Mouse (Mus musculus): Measurements from ENCODE around the gene Nup205. TPM values are rescaled to one million over a fixed set of nuclear protein-coding genes. Genes with fewer than 3 reads are reported as not detected.

The Nup205 gene
- polyA plus RNA-seq, 1 experiment: 1.3 TPM

DNA sequence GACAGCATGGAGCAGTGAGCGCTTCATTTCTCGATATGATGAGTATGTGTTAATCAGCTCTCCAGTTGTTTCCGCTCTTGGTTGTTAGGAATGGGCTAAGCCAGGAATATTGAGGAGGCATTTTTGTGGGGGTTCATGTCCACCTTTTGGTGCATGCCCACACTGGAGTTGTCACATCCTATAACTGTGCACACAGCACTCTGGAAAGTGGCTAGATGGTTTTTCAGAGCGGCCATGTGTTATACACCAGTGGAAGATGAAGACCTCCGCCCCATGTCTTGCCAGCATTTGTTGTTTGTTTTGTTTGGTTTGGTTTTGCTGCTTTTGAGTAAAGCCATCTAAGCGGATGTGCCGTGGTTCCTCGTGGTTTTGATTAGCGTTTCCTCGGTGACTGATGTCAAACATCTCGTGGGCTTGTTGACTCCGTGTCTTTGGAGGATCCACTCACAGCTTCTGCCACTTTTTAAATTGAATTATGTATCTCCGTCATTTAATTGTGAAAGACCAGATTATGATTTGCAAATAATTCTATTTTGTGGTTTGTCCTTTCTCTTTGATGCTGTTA is 80.5 kb downstream of the Nup205 start:
- Histone ChIP-seq H3K4me3 (replicated peaks) (peak overlapping the region; percentile 84), H3K27me3 (replicated peaks) (no peaks in the 10 kb centered on the region), H3K4me1 (peaks cover 85% of the 10 kb centered on the region), H3K36me3 (replicated peaks; ENCODE audit: low read length) (peaks cover 60% of the 10 kb centered on the region), H3K9me3 (no peaks in the 10 kb centered on the region)
- TF ChIP-seq GATA1 (IDR thresholded peaks at IDR 0.05; ENCODE audit: borderline replicate concordance, low read length): no peak

DNA sequence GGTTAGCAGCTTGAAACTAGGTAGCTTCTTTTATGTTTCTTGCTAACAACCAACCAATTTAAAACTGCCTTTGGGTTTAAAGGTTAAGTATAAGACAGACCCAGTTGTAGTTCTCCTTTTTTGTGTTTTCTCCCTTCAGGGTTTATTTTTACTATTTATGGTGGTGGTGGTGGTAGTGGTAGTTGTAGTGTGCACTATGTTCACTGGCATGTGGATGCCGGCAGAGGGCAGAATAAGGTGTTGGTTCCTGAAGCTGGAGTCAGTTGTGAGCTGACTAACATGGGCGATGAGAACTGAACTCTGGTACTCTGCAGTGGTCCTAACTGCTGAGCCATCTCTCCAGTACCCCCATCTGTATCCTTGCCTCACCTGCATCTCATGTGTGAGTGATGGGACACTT is 81.7 kb downstream of the Nup205 start:
- peaks cover 72% of the 10 kb centered on the region for H3K36me3 ChIP-seq (replicated peaks; ENCODE audit: low read length)
- peaks cover 95% of the 10 kb centered on the region for H3K4me1 ChIP-seq

DNA sequence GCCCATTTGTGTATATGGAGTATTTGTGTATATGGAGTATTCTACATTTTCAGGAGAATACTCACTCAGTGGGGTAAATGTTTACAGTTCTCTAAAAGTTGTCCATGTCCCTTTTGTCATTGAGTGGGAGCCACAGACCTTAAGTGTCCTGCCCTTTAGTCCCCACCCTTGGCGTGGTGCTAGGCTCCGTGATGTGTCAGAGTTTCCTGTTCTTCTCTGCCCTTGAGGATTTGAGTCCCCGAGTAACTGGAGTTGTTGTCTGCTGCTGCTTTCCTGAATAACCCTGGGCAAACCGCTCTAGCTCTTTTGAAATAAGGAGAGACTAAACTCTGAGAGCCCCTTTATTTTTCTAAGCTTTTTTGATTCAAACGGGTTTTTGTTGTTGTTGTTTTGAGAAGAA is 82.3 kb downstream of the Nup205 start:
- H3K9me3 ChIP-seq: no peaks in the 10 kb centered on the region
- H3K4me1 ChIP-seq: peaks cover 95% of the 10 kb centered on the region
- H3K27me3 ChIP-seq (replicated peaks): no peaks in the 10 kb centered on the region
- H3K4me3 ChIP-seq (replicated peaks): peak overlapping the region; percentile 78
- peaks cover 74% of the 10 kb centered on the region for H3K36me3 ChIP-seq (replicated peaks; ENCODE audit: low read length)
- TF ChIP-seq FLI1 (IDR thresholded peaks at IDR 0.05; ENCODE audit: low read length) (no peak), GATA1 (IDR thresholded peaks at IDR 0.05; ENCODE audit: borderline replicate concordance, low read length) (no peak)

More for the DNA sequence above, 81.7 kb downstream of the Nup205 start:
- no peaks in the 10 kb centered on the region for H3K27me3 ChIP-seq (replicated peaks)
- H3K4me3 ChIP-seq (replicated peaks): peak overlapping the region; percentile 84
- TF ChIP-seq FLI1 (IDR thresholded peaks at IDR 0.05; ENCODE audit: low read length) (no peak), GATA1 (IDR thresholded peaks at IDR 0.05; ENCODE audit: borderline replicate concordance, low read length) (no peak)
- H3K9me3 ChIP-seq: no peaks in the 10 kb centered on the region

DNA sequence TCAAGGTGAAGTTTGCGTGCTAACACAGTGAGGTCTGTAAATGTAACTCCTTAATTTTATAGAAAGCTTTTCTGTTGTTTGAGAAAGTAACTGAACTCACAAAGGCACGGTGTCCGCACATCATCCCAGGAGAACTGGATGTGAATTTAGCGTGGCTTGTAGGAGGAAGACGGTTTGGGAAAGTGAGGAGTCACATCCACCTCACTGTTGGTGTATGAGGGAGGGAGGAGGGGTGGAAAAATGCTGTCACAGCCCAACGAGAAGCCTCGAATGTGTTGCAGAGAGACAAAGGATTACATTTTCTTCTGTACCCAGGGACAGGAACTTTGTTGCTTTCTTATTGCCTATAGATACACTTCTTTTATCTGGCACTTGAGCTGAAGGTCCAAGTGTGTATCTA is 83.3 kb downstream of the Nup205 start:
- H3K4me1 ChIP-seq: peaks cover 90% of the 10 kb centered on the region
- peaks cover 76% of the 10 kb centered on the region for H3K36me3 ChIP-seq (replicated peaks; ENCODE audit: low read length)
- H3K4me3 ChIP-seq (replicated peaks): peak overlapping the region; percentile 80

DNA sequence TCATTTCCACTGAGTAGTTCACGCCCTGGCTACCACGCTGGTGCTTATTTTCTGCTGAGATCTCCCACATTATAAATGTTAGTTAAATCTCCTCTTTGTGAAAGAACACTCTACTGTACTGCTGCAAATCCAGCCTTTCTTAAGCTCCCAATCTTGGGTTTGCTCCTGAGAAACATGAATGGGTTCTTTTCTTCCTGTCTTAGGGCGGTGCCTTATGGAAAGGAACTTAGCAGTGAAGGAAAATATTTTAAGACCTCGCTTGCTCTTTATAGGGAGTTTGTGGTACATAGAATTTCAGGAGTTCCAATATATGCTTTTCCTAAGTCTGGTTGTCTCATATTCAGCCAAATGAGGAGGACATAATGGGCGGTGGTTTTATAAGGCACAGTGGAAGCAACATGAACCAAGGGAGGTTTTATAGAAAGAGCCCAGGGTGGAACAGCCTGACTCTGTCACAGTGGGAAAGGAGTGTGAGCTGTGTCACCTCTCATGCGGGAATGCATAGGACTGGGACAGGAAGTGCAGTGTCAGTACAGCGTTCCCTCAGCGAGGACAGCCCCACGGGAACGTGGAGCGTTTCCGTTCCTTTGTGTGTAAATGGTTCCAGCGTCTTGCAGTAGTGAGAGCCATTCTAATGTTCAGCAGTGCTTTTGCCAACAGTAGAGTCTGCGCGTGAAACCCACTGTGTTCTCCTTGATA is 88.5 kb downstream of the Nup205 start:
- no peaks in the 10 kb centered on the region for H3K27me3 ChIP-seq (replicated peaks)
- H3K9me3 ChIP-seq: peaks cover 6% of the 10 kb centered on the region; the same call in 1 of the 2 replicates
- H3K4me3 ChIP-seq (replicated peaks): no peak overlapping the region
- peaks cover 92% of the 10 kb centered on the region for H3K36me3 ChIP-seq (replicated peaks; ENCODE audit: low read length)
- TF ChIP-seq GATA1 (IDR thresholded peaks at IDR 0.05; ENCODE audit: borderline replicate concordance, low read length) (no peak), FLI1 (IDR thresholded peaks at IDR 0.05; ENCODE audit: low read length) (no peak)
- peaks cover 69% of the 10 kb centered on the region for H3K4me1 ChIP-seq

More for the DNA sequence above, 83.3 kb downstream of the Nup205 start:
- TF ChIP-seq GATA1 (IDR thresholded peaks at IDR 0.05; ENCODE audit: borderline replicate concordance, low read length) (no peak), FLI1 (IDR thresholded peaks at IDR 0.05; ENCODE audit: low read length) (no peak)
- Histone ChIP-seq H3K9me3 (no peaks in the 10 kb centered on the region), H3K27me3 (replicated peaks) (no peaks in the 10 kb centered on the region)

DNA sequence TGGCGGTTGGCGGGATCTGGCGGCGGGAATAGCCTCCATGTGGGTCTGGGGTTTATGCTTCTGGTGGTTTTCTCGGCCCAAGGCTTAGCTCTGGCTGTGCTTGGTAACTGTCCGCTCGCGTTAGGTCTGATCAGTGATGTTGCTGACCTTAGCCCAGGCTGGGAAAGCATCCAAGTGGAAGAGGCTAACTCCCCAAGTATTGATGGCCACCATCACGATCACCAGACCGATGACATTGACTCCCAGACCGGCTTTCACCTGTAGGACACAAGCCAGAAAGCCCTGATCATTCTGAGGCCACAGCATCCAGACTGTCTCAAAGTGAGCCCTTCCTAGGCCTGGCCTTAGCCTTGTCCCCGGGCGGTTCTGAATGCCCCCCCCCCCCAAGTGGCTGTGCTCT is 91.5 kb downstream of the Nup205 start:
- Histone ChIP-seq H3K27me3 (replicated peaks) (no peaks in the 10 kb centered on the region), H3K4me3 (replicated peaks) (no peak overlapping the region), H3K36me3 (replicated peaks; ENCODE audit: low read length) (peaks cover 65% of the 10 kb centered on the region), H3K4me1 (peaks cover 51% of the 10 kb centered on the region), H3K9me3 (peaks cover 6% of the 10 kb centered on the region; the same call in 1 of the 2 replicates)
- TF ChIP-seq FLI1 (IDR thresholded peaks at IDR 0.05; ENCODE audit: low read length) (no peak), GATA1 (IDR thresholded peaks at IDR 0.05; ENCODE audit: borderline replicate concordance, low read length) (no peak)

DNA sequence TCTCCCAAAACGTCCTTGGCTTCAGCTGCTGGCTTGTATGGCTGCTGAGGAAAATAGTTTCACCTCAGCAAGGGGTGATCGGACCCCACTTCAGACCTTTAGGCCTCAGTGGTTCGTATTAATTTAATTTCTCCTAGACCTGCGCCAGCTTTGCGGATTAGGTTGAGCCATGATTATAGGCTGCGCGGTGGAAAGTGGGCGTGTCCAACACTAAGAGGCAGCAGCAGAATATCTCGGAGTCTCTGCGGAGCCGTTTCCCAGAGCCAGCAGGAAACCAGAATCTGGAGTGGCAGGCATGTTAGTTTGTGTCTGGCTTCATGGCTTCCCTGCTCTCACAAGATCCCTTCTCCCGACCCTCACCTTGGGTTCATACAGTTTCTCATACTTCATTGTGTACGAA is 92.4 kb downstream of the Nup205 start:
- Histone ChIP-seq H3K27me3 (replicated peaks) (no peaks in the 10 kb centered on the region), H3K36me3 (replicated peaks; ENCODE audit: low read length) (peaks cover 55% of the 10 kb centered on the region), H3K4me1 (peaks cover 42% of the 10 kb centered on the region), H3K4me3 (replicated peaks) (no peak overlapping the region), H3K9me3 (peaks cover 6% of the 10 kb centered on the region; the same call in 1 of the 2 replicates)
- TF ChIP-seq FLI1 (IDR thresholded peaks at IDR 0.05; ENCODE audit: low read length): no peak
- TF ChIP-seq GATA1 (IDR thresholded peaks at IDR 0.05; ENCODE audit: borderline replicate concordance, low read length): no peak

DNA sequence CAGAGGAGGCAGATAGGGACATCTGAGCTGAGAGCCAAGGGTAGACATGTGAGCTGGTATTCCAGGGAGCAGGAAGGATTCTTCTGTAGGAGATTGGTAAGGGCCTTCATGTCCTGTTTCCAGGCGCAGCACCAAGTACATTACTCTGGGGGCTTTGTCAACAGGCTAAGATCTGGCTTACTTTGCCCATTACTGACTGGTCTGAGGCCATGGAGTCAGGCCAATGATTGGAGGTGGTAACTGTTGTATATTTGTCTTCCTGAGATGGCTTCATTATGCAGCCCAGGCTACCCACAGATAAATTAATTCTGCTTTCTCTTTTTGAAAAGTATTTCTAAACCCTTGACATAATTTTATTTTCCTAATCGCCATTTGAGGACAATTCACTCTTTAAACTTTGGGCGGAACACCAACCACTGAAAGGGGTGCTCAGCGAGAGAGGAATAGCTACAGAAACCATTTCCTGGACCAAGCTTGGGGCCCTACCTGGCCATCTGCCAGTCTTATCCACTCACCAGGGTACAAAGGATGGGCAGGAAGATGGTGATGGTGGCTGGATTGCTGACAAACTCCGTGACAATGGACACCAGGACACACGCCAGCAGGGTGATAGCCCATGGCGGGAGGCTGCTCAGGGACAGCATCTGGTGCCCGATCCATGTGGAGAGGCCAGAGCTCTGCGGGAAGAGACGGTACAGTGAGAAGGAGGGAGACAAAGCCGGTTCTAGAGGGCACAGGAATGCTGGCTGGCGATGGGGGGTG is 94.1 kb downstream of the Nup205 start:
- TF ChIP-seq FLI1 (IDR thresholded peaks at IDR 0.05; ENCODE audit: low read length) (no peak), GATA1 (IDR thresholded peaks at IDR 0.05; ENCODE audit: borderline replicate concordance, low read length) (no peak)

DNA sequence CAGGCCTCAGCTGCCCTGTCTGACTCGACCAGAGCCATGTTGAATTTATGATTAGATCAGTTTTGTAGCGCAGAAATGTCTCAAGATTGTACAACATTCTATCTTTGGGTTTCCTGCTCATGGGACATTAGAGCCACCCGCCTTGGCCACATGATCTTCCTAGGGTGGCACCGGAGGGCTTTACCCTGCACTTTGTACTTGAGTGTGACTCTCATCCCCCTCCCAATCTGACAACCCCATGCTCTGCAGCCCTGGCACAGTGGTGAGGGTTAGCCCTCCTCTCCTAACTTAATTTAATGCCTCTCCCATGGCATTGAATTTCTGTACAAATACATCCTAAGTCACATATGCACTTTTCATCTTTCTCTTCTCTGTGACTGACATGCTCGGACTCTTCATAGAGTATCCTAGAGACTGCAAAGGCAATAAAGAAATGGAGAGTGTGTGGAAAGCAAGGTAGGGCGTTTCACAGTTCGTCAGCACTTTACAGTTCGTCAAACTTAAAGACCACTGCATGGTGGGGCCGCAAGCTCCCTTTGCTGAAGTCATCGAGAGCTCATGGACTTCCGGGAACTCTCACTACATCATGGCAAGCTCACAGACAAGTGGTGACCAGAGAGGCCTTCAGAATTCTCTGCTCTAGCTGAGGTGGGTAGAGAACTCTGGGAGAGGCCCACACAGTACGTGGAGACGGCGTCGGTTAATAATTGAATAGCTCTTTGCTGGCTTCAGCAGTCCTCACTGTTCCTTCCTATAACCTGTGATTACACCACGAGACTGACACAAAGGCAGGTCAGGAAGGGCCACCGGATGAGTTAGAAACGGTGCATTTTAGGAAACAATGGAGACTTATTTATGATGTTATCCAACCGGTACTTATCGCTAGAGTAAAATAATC is 94.9 kb downstream of the Nup205 start:
- Histone ChIP-seq H3K36me3 (replicated peaks; ENCODE audit: low read length) (peaks cover 31% of the 10 kb centered on the region), H3K9me3 (peaks cover 6% of the 10 kb centered on the region; the same call in 1 of the 2 replicates), H3K27me3 (replicated peaks) (peaks cover 2% of the 10 kb centered on the region), H3K4me3 (replicated peaks) (no peak overlapping the region), H3K4me1 (peaks cover 30% of the 10 kb centered on the region)
- TF ChIP-seq FLI1 (IDR thresholded peaks at IDR 0.05; ENCODE audit: low read length) (no peak), GATA1 (IDR thresholded peaks at IDR 0.05; ENCODE audit: borderline replicate concordance, low read length) (no peak)

More for the DNA sequence above, 94.1 kb downstream of the Nup205 start:
- Histone ChIP-seq H3K27me3 (replicated peaks) (peaks cover 2% of the 10 kb centered on the region), H3K4me1 (peaks cover 32% of the 10 kb centered on the region), H3K9me3 (peaks cover 6% of the 10 kb centered on the region; the same call in 1 of the 2 replicates), H3K4me3 (replicated peaks) (no peak overlapping the region), H3K36me3 (replicated peaks; ENCODE audit: low read length) (peaks cover 39% of the 10 kb centered on the region)
